Mouse (Mus musculus): ENCODE measurements around the gene Arap2. TPM values are rescaled to one million over a fixed set of nuclear protein-coding genes. Genes with fewer than 3 reads are reported as not detected.

Gene Arap2
- polyA plus RNA-seq, 1 experiment from 2014 or later: 4.5 TPM

GRCm38 (mm10) chr5:62672736-62673436 is 93.1 kb downstream of the Arap2 start:
- Histone ChIP-seq H3K4me1 (replicated peaks; ENCODE audit: control insufficient read depth, insufficient read depth, low read length) (peaks cover 5% of the 10 kb centered on the region; the same call in 1 of the 2 replicates), H3K27ac (ENCODE audit: low read depth) (0 out of 2 replicates have a peak overlapping the region, but pooled peaks have one; percentile 10), H3K9me3 (ENCODE audit: control insufficient read depth, low read length) (no peaks in the 10 kb centered on the region), H3K36me3 (ENCODE audit: control insufficient read depth, insufficient read depth, low read length) (no peaks in the 10 kb centered on the region), H3K27me3 (replicated peaks; ENCODE audit: control insufficient read depth, insufficient read depth, low read length) (no peaks in the 10 kb centered on the region), H3K9ac (ENCODE audit: low read length) (no peak overlapping the region), H3K4me2 (ENCODE audit: low read length) (0 out of 2 replicates have a peak overlapping the region, but pooled peaks have one; percentile 16), H3K4me3 (ENCODE audit: low read depth, low read length) (no peak overlapping the region)
- 23% methylated on average over 9 of the region's 9 CpGs for WGBS
- no peak for ATAC-seq (replicated peaks; ENCODE audit: low FRiP score, low TSS enrichment, low read depth)
- no peak for DNase-seq (ENCODE audit: low spot score)

- Histone ChIP-seq H3K9me3 (ENCODE audit: control insufficient read depth, low read length) (no peaks in the 10 kb centered on the region), H3K27me3 (replicated peaks; ENCODE audit: control insufficient read depth, insufficient read depth, low read length) (no peaks in the 10 kb centered on the region), H3K4me1 (replicated peaks; ENCODE audit: control insufficient read depth, insufficient read depth, low read length) (no peaks in the 10 kb centered on the region), H3K4me2 (ENCODE audit: low read length) (no peak overlapping the region), H3K9ac (ENCODE audit: low read length) (no peak overlapping the region), H3K4me3 (ENCODE audit: low read depth, low read length) (no peak overlapping the region), H3K36me3 (ENCODE audit: control insufficient read depth, insufficient read depth, low read length) (no peaks in the 10 kb centered on the region), H3K27ac (ENCODE audit: low read depth) (no peak overlapping the region)
- DNase-seq (ENCODE audit: low spot score) (no peak), ATAC-seq (replicated peaks; ENCODE audit: low FRiP score, low TSS enrichment, low read depth) (no peak)
These were observed 100.6 kb downstream of the Arap2 start for GRCm38 (mm10) chr5:62665329-62665728.

GRCm38 (mm10) chr5:62664847-62665246 is 101.1 kb downstream of the Arap2 start:
- Histone ChIP-seq H3K27ac (ENCODE audit: low read depth) (no peak overlapping the region), H3K36me3 (ENCODE audit: control insufficient read depth, insufficient read depth, low read length) (no peaks in the 10 kb centered on the region), H3K9me3 (ENCODE audit: control insufficient read depth, low read length) (no peaks in the 10 kb centered on the region), H3K4me3 (ENCODE audit: low read depth, low read length) (no peak overlapping the region), H3K4me2 (ENCODE audit: low read length) (no peak overlapping the region), H3K4me1 (replicated peaks; ENCODE audit: control insufficient read depth, insufficient read depth, low read length) (no peaks in the 10 kb centered on the region), H3K9ac (ENCODE audit: low read length) (no peak overlapping the region), H3K27me3 (replicated peaks; ENCODE audit: control insufficient read depth, insufficient read depth, low read length) (no peaks in the 10 kb centered on the region)
- 79% methylated on average over 4 of the region's 4 CpGs for WGBS
- no peak for ATAC-seq (replicated peaks; ENCODE audit: low FRiP score, low TSS enrichment, low read depth)
- no peak for DNase-seq (ENCODE audit: low spot score)

DNA sequence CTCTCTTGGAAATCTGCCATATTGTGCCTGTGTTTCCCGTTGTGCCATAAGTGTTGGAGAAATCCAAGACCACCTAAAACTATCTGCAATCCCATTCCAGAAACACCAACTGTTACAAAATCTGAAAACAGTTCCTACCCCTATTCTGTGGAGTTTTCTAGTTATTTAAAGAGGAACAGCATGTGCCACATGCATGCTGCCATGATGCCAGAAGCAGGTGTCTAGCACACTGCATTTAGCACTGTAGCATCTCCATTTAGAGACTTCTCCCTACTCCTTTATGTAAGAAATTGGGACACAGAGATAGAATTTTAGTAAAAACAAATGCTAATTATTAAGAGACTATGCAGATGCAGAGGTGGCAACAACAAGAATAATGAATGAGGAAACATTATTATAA is 102.8 kb downstream of the Arap2 start:
- ATAC-seq (replicated peaks; ENCODE audit: low FRiP score, low TSS enrichment, low read depth): no peak
- H3K4me2 ChIP-seq (ENCODE audit: low read length): no peak overlapping the region
- 89% methylated on average over 1 of the region's 1 CpGs for WGBS
- H3K36me3 ChIP-seq (ENCODE audit: control insufficient read depth, insufficient read depth, low read length): no peaks in the 10 kb centered on the region
- H3K9ac ChIP-seq (ENCODE audit: low read length): no peak overlapping the region
- no peak overlapping the region for H3K4me3 ChIP-seq (ENCODE audit: low read depth, low read length)
- no peak for DNase-seq (ENCODE audit: low spot score)
- H3K9me3 ChIP-seq (ENCODE audit: control insufficient read depth, low read length): no peaks in the 10 kb centered on the region
- H3K4me1 ChIP-seq (replicated peaks; ENCODE audit: control insufficient read depth, insufficient read depth, low read length): no peaks in the 10 kb centered on the region
- no peak overlapping the region for H3K27ac ChIP-seq (ENCODE audit: low read depth)
- H3K27me3 ChIP-seq (replicated peaks; ENCODE audit: control insufficient read depth, insufficient read depth, low read length): no peaks in the 10 kb centered on the region

- Histone ChIP-seq H3K27me3 (replicated peaks; ENCODE audit: control insufficient read depth, insufficient read depth, low read length) (no peaks in the 10 kb centered on the region), H3K4me3 (ENCODE audit: low read depth, low read length) (no peak overlapping the region), H3K4me2 (ENCODE audit: low read length) (no peak overlapping the region), H3K27ac (ENCODE audit: low read depth) (no peak overlapping the region), H3K36me3 (ENCODE audit: control insufficient read depth, insufficient read depth, low read length) (no peaks in the 10 kb centered on the region), H3K4me1 (replicated peaks; ENCODE audit: control insufficient read depth, insufficient read depth, low read length) (no peaks in the 10 kb centered on the region), H3K9ac (ENCODE audit: low read length) (no peak overlapping the region), H3K9me3 (ENCODE audit: control insufficient read depth, low read length) (no peaks in the 10 kb centered on the region)
- no peak for ATAC-seq (replicated peaks; ENCODE audit: low FRiP score, low TSS enrichment, low read depth)
- no peak for DNase-seq (ENCODE audit: low spot score)
- WGBS: 52% methylated on average over 5 of the region's 5 CpGs
These were observed 112.0 kb downstream of the Arap2 start for GRCm38 (mm10) chr5:62653924-62654323.

GRCm38 (mm10) chr5:62642330-62642729 is 123.6 kb downstream of the Arap2 start:
- no peak overlapping the region for H3K4me2 ChIP-seq (ENCODE audit: low read length)
- no peaks in the 10 kb centered on the region for H3K27me3 ChIP-seq (replicated peaks; ENCODE audit: control insufficient read depth, insufficient read depth, low read length)
- H3K4me3 ChIP-seq (ENCODE audit: low read depth, low read length): no peak overlapping the region
- H3K9ac ChIP-seq (ENCODE audit: low read length): no peak overlapping the region
- H3K4me1 ChIP-seq (replicated peaks; ENCODE audit: control insufficient read depth, insufficient read depth, low read length): no peaks in the 10 kb centered on the region
- 92% methylated on average over 4 of the region's 4 CpGs for WGBS
- ATAC-seq (replicated peaks; ENCODE audit: low FRiP score, low TSS enrichment, low read depth) (no peak), DNase-seq (ENCODE audit: low spot score) (no peak)
- no peaks in the 10 kb centered on the region for H3K9me3 ChIP-seq (ENCODE audit: control insufficient read depth, low read length)
- H3K36me3 ChIP-seq (ENCODE audit: control insufficient read depth, insufficient read depth, low read length): no peaks in the 10 kb centered on the region
- H3K27ac ChIP-seq (ENCODE audit: low read depth): no peak overlapping the region

- Histone ChIP-seq H3K4me1 (replicated peaks; ENCODE audit: control insufficient read depth, insufficient read depth, low read length) (no peaks in the 10 kb centered on the region), H3K27me3 (replicated peaks; ENCODE audit: control insufficient read depth, insufficient read depth, low read length) (no peaks in the 10 kb centered on the region), H3K9me3 (ENCODE audit: control insufficient read depth, low read length) (no peaks in the 10 kb centered on the region), H3K9ac (ENCODE audit: low read length) (no peak overlapping the region), H3K36me3 (ENCODE audit: control insufficient read depth, insufficient read depth, low read length) (no peaks in the 10 kb centered on the region), H3K4me2 (ENCODE audit: low read length) (no peak overlapping the region), H3K4me3 (ENCODE audit: low read depth, low read length) (no peak overlapping the region), H3K27ac (ENCODE audit: low read depth) (no peak overlapping the region)
- WGBS: 79% methylated on average over 8 of the region's 8 CpGs
- ATAC-seq (replicated peaks; ENCODE audit: low FRiP score, low TSS enrichment, low read depth): no peak
- no peak for DNase-seq (ENCODE audit: low spot score)
These were observed 125.5 kb downstream of the Arap2 start for GRCm38 (mm10) chr5:62640501-62640900.

DNA sequence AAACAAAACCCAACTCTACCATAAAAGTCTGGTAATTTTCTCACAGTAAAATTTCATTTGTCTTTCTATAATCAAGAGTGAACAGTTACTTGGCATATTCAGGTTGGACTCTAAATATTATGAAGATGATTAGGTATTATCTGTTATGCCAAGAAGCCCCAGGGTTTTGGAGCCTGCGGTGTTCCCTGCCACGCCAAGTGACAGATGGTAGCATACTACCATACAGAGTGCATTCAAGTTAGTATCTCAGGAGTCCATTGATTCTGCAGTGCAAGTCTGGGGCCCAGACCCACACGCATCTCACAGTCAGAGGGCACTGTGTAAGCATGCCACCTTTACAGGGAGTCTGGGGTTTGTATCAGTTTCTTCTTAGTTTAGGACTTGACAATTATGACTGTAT is 129.6 kb downstream of the Arap2 start:
- H3K9ac ChIP-seq (ENCODE audit: low read length): no peak overlapping the region
- no peak overlapping the region for H3K4me3 ChIP-seq (ENCODE audit: low read depth, low read length)
- DNase-seq (ENCODE audit: low spot score) (no peak), ATAC-seq (replicated peaks; ENCODE audit: low FRiP score, low TSS enrichment, low read depth) (no peak)
- H3K4me1 ChIP-seq (replicated peaks; ENCODE audit: control insufficient read depth, insufficient read depth, low read length): no peaks in the 10 kb centered on the region
- no peaks in the 10 kb centered on the region for H3K9me3 ChIP-seq (ENCODE audit: control insufficient read depth, low read length)
- no peak overlapping the region for H3K4me2 ChIP-seq (ENCODE audit: low read length)
- no peaks in the 10 kb centered on the region for H3K36me3 ChIP-seq (ENCODE audit: control insufficient read depth, insufficient read depth, low read length)
- 92% methylated on average over 3 of the region's 3 CpGs for WGBS
- H3K27ac ChIP-seq (ENCODE audit: low read depth): no peak overlapping the region
- no peaks in the 10 kb centered on the region for H3K27me3 ChIP-seq (replicated peaks; ENCODE audit: control insufficient read depth, insufficient read depth, low read length)

- Histone ChIP-seq H3K4me1 (replicated peaks; ENCODE audit: control insufficient read depth, insufficient read depth, low read length) (no peaks in the 10 kb centered on the region), H3K9ac (ENCODE audit: low read length) (no peak overlapping the region), H3K4me3 (ENCODE audit: low read depth, low read length) (no peak overlapping the region), H3K27me3 (replicated peaks; ENCODE audit: control insufficient read depth, insufficient read depth, low read length) (no peaks in the 10 kb centered on the region), H3K27ac (ENCODE audit: low read depth) (no peak overlapping the region), H3K4me2 (ENCODE audit: low read length) (no peak overlapping the region), H3K9me3 (ENCODE audit: control insufficient read depth, low read length) (no peaks in the 10 kb centered on the region), H3K36me3 (ENCODE audit: control insufficient read depth, insufficient read depth, low read length) (no peaks in the 10 kb centered on the region)
- ATAC-seq (replicated peaks; ENCODE audit: low FRiP score, low TSS enrichment, low read depth) (no peak), DNase-seq (ENCODE audit: low spot score) (no peak)
- 94% methylated on average over 5 of the region's 5 CpGs for WGBS
These were observed 137.1 kb downstream of the Arap2 start for GRCm38 (mm10) chr5:62628901-62629300.
